Mouse (Mus musculus): Measurements from ENCODE around the gene Nipal3.

DNA sequence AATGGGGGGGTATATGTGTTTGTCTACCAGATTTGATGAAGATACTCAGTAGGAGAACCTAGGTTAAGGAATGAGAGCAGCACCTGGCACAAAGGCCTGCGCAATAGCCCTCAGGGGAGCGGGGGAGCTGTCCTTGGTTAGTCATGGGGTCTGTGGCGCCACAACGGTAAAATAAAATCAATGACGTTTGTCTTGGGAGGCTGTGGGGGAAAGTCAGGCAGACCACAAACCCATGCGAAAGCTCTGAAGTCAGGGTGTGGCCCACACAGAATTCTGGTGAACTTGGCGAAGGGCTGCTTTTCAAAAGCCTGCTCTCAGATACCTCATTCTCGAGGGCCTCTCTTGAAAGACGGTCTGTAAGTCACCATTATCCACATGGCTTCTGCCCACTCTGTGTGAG is 25.6 kb upstream of the Nipal3 start:
- no peak for TF ChIP-seq CTCF (IDR thresholded peaks at IDR 0.05; ENCODE audit: low read depth, low read length)
- no peak for TF ChIP-seq GATA1 (IDR thresholded peaks at IDR 0.05; ENCODE audit: borderline replicate concordance, low read length)
- TF ChIP-seq TAL1 (conservative IDR thresholded peaks at IDR 0.05; ENCODE audit: low read depth, low read length): no peak
